Mouse (Mus musculus) MEL (cell line): ENCODE data around the gene Scel. TPM values are rescaled to one million over a fixed set of nuclear protein-coding genes. Genes with fewer than 3 reads are reported as not detected.

Source experiments
- DNase-seq: peaks from one replicate; pipeline ENCODE4 v3.0.0; 2011; ENCODE audit warnings: low read depth, low spot score
- H3K27ac ChIP-seq: 2 replicates; pipeline ENCODE4 v1.5.1; 2012; ENCODE audit warnings: low read depth, mild to moderate bottlenecking, control low read depth, low read length, moderate library complexity; ENCODE audit not compliant: control insufficient read depth
- H3K27me3 ChIP-seq, 2 experiments: fragments of 150-350 bp in 1 of 2; sonication (generic) in 1 of 2; 2 replicates each; pipeline ENCODE4 v1.6.1; 2012; ENCODE audit warnings: low read length in 2 of 2, mild to moderate bottlenecking in 2 of 2, improper control_type of control experiment in 1 of 2, moderate library complexity in 1 of 2; ENCODE audit not compliant: insufficient read depth in 2 of 2, control insufficient read depth in 1 of 2
- H3K36me3 ChIP-seq, 2 experiments: 2 replicates each; pipeline ENCODE4 v1.6.1; 2012 to 2014; ENCODE audit warnings: low read length in 2 of 2, improper control_type of control experiment in 1 of 2, inconsistent platforms in 1 of 2, mild to moderate bottlenecking in 1 of 2; ENCODE audit not compliant: insufficient read depth in 2 of 2, control insufficient read depth in 1 of 2
- H3K4me1 ChIP-seq, 2 experiments: fragments of 150-350 bp in 1 of 2; sonication (generic) in 1 of 2; 2 replicates each; pipeline ENCODE4 v1.6.1; 2012; ENCODE audit warnings: low read length in 2 of 2, improper control_type of control experiment in 1 of 2, mild to moderate bottlenecking in 1 of 2; ENCODE audit not compliant: insufficient read depth in 2 of 2, control insufficient read depth in 1 of 2
- H3K4me3 ChIP-seq, 2 experiments: fragments of 150-350 bp in 1 of 2; sonication (generic) in 1 of 2; 2 replicates each; pipeline ENCODE4 v1.5.1; 2012; ENCODE audit warnings: low read depth in 2 of 2, low read length in 2 of 2, mild to moderate bottlenecking in 2 of 2, moderate library complexity in 2 of 2, control low read depth in 1 of 2, improper control_type of control experiment in 1 of 2; ENCODE audit not compliant: control insufficient read depth in 1 of 2, insufficient read depth in 1 of 2
- H3K79me2 ChIP-seq: 2 replicates; pipeline ENCODE4 v1.6.1; 2012; ENCODE audit warnings: mild to moderate bottlenecking, low read length, moderate library complexity; ENCODE audit not compliant: control insufficient read depth, poor library complexity, insufficient read depth
- H3K9ac ChIP-seq: 2 replicates; pipeline ENCODE4 v1.6.1; 2012; ENCODE audit warnings: low read depth, mild to moderate bottlenecking, control low read depth, low read length, moderate library complexity; ENCODE audit not compliant: control insufficient read depth, poor library complexity, severe bottlenecking
- H3K9me3 ChIP-seq: fragments of 150-350 bp; sonication (generic); replicated peaks from 2 replicates; pipeline ENCODE4 v1.6.1; 2012; ENCODE audit warnings: mild to moderate bottlenecking, low read length, improper control_type of control experiment, moderate library complexity; ENCODE audit not compliant: insufficient read depth
- CHD1 ChIP-seq: IDR thresholded peaks from 2 replicates; pipeline ENCODE4 v1.6.1; 2012; ENCODE audit warnings: low read depth, mild to moderate bottlenecking, inconsistent platforms, low read length, improper control_type of control experiment
- E2F4 ChIP-seq: IDR thresholded peaks from 2 replicates; pipeline ENCODE4 v1.6.1; 2011; ENCODE audit warnings: low read depth, low read length, improper control_type of control experiment, borderline replicate concordance
- ETS1 ChIP-seq: IDR thresholded peaks from 2 replicates; pipeline ENCODE4 v1.6.1; 2012; ENCODE audit warnings: low read depth, mild to moderate bottlenecking, inconsistent platforms, low read length, improper control_type of control experiment, moderate library complexity
- GATA1 ChIP-seq: IDR thresholded peaks from 2 replicates; pipeline ENCODE4 v1.6.1; 2011; ENCODE audit warnings: low read depth, low read length, improper control_type of control experiment
- HCFC1 ChIP-seq: IDR thresholded peaks from 2 replicates; pipeline ENCODE4 v1.6.1; 2012; ENCODE audit warnings: low read depth, mild to moderate bottlenecking, inconsistent platforms, low read length, improper control_type of control experiment, moderate library complexity
- JUND ChIP-seq: IDR thresholded peaks from 2 replicates; pipeline ENCODE4 v1.6.1; 2011; ENCODE audit warnings: low read depth, mild to moderate bottlenecking, improper control_type of control experiment, low read length
- KAT2A ChIP-seq: conservative IDR thresholded peaks from 2 replicates; pipeline ENCODE4 v1.6.1; 2012; ENCODE audit warnings: low read depth, low read length, improper control_type of control experiment, inconsistent platforms
- MAFK ChIP-seq: IDR thresholded peaks from 2 replicates; pipeline ENCODE4 v1.6.1; 2011; ENCODE audit warnings: low read depth, mild to moderate bottlenecking, low read length, improper control_type of control experiment, borderline replicate concordance
- MAX ChIP-seq: IDR thresholded peaks from 2 replicates; pipeline ENCODE4 v1.6.1; 2011; ENCODE audit warnings: low read length, improper control_type of control experiment
- MAZ ChIP-seq: IDR thresholded peaks from 2 replicates; pipeline ENCODE4 v1.6.1; 2012; ENCODE audit warnings: low read depth, mild to moderate bottlenecking, inconsistent platforms, low read length, improper control_type of control experiment
- MEF2A ChIP-seq: IDR thresholded peaks from 2 replicates; pipeline ENCODE4 v1.6.1; 2014; ENCODE audit warnings: low read depth, mild to moderate bottlenecking, inconsistent platforms, low read length, improper control_type of control experiment; ENCODE audit not compliant: poor library complexity, insufficient replicate concordance, severe bottlenecking; ENCODE audit errors: extremely low read depth
- MYC ChIP-seq: IDR thresholded peaks from 2 replicates; pipeline ENCODE4 v1.6.1; 2011; ENCODE audit warnings: low read depth, mild to moderate bottlenecking, low read length, improper control_type of control experiment, moderate library complexity
- NRF1 ChIP-seq: IDR thresholded peaks from 2 replicates; pipeline ENCODE4 v1.6.1; 2014; ENCODE audit warnings: low read depth, mild to moderate bottlenecking, inconsistent platforms, low read length, improper control_type of control experiment, moderate library complexity; ENCODE audit not compliant: poor library complexity, insufficient read depth, severe bottlenecking
- POLR2A ChIP-seq, 2 experiments: IDR thresholded peaks; 2 replicates each; pipeline ENCODE4 v1.6.1; 2011 to 2012; ENCODE audit warnings: low read length in 2 of 2, mild to moderate bottlenecking in 2 of 2, control low read depth in 1 of 2, improper control_type of control experiment in 1 of 2, low read depth in 1 of 2, moderate library complexity in 1 of 2; ENCODE audit not compliant: control insufficient read depth in 1 of 2, insufficient read depth in 1 of 2, poor library complexity in 1 of 2
- RCOR1 ChIP-seq: IDR thresholded peaks from 2 replicates; pipeline ENCODE4 v1.6.1; 2012; ENCODE audit warnings: low read depth, mild to moderate bottlenecking, inconsistent platforms, low read length, improper control_type of control experiment
- SIN3A ChIP-seq: IDR thresholded peaks from 2 replicates; pipeline ENCODE4 v1.6.1; 2012; ENCODE audit warnings: low read length, improper control_type of control experiment, inconsistent platforms
- SMC3 ChIP-seq: IDR thresholded peaks from 2 replicates; pipeline ENCODE4 v1.6.1; 2011; ENCODE audit warnings: low read depth, low read length, improper control_type of control experiment
- TAL1 ChIP-seq: IDR thresholded peaks from 2 replicates; pipeline ENCODE4 v1.6.1; 2012; ENCODE audit warnings: mild to moderate bottlenecking, inconsistent platforms, low read length, moderate library complexity, mixed read lengths
- UBTF ChIP-seq: IDR thresholded peaks from 2 replicates; pipeline ENCODE4 v1.6.1; 2012; ENCODE audit warnings: low read depth, mild to moderate bottlenecking, inconsistent platforms, low read length, improper control_type of control experiment, moderate library complexity, borderline replicate concordance; ENCODE audit not compliant: insufficient read depth
- ZKSCAN1 ChIP-seq: IDR thresholded peaks from 2 replicates; pipeline ENCODE4 v1.6.1; 2012; ENCODE audit warnings: low read depth, mild to moderate bottlenecking, inconsistent platforms, low read length, improper control_type of control experiment, moderate library complexity
- ZMIZ1 ChIP-seq: IDR thresholded peaks from 2 replicates; pipeline ENCODE4 v1.6.1; 2012; ENCODE audit warnings: low read depth, mild to moderate bottlenecking, inconsistent platforms, low read length, improper control_type of control experiment, moderate library complexity
- ZNF384 ChIP-seq: IDR thresholded peaks from 2 replicates; pipeline ENCODE4 v1.6.1; 2012; ENCODE audit warnings: low read depth, mild to moderate bottlenecking, inconsistent platforms, low read length, improper control_type of control experiment
- polyA plus RNA-seq, 2 experiments: library from polyadenylated mRNA; stranded (reverse) in 1 of 2; unstranded in 1 of 2; fragments of >175 nt in 1 of 2; fragments of >200 nt in 1 of 2; gene quantifications; 2 replicates each; pipeline versions ENCODE4 v1.2.1 to v1.2.4; 2012; ENCODE audit warnings: low replicate concordance in 2 of 2, low read depth in 1 of 2; ENCODE audit not compliant: insufficient read length in 2 of 2, insufficient read depth in 1 of 2, missing spikeins in 1 of 2
- total RNA-seq: library from RNA; depleted of rRNA; stranded (reverse); fragments of 300-350 nt; gene quantifications from 2 replicates; pipeline ENCODE4 v1.2.3, GENCODE M21; 2012

Gene Scel
- total and polyA plus RNA-seq, 3 experiments, result not detected

GRCm38 (mm10) chr14:103477281-103477680 is 35.9 kb upstream of the Scel start:
- Histone ChIP-seq H3K79me2 (no peaks in the 10 kb centered on the region), H3K9me3 (no peaks in the 10 kb centered on the region), H3K4me1 (peaks cover 8 to 20% of the 10 kb centered on the region in 2 experiments), H3K27me3 (no peaks in the 10 kb centered on the region), H3K4me3 (no peak overlapping the region; a peak in 1 of 4 replicates), H3K9ac (no peak overlapping the region), H3K27ac (no peak overlapping the region), H3K36me3 (peaks cover 0 to 8% of the 10 kb centered on the region in 2 experiments; a peak in 2 of 4 replicates)
- TF ChIP-seq CHD1 (no peak), ZNF384 (peak; percentile 82)
- DNase-seq, result peak; percentile 28

GRCm38 (mm10) chr14:103477959-103478358 is 35.2 kb upstream of the Scel start:
- DNase-seq, result peak; percentile 28
- Histone ChIP-seq H3K27me3 (no peaks in the 10 kb centered on the region), H3K36me3 (peaks cover 0 to 8% of the 10 kb centered on the region in 2 experiments; a peak in 2 of 4 replicates), H3K4me1 (peaks cover 8 to 20% of the 10 kb centered on the region in 2 experiments), H3K4me3 (no peak overlapping the region), H3K79me2 (no peaks in the 10 kb centered on the region), H3K9me3 (no peaks in the 10 kb centered on the region), H3K9ac (no peak overlapping the region), H3K27ac (no peak overlapping the region)
- TF ChIP-seq MAX (no peak), MAFK (no peak), POLR2A (IDR thresholded peaks at IDR 0.05; ENCODE audit: control insufficient read depth in 1 of 2, insufficient read depth in 1 of 2, low read depth in 1 of 2, low read length in 2 of 2, poor library complexity in 1 of 2) (no peak), HCFC1 (no peak), MAZ (no peak), ZMIZ1 (no peak), SIN3A (no peak), NRF1 (no peak), ZKSCAN1 (no peak)

GRCm38 (mm10) chr14:103479446-103479845 is 33.7 kb upstream of the Scel start:
- Histone ChIP-seq H3K9me3 (no peaks in the 10 kb centered on the region), H3K27ac (no peak overlapping the region), H3K4me3 (no peak overlapping the region), H3K79me2 (no peaks in the 10 kb centered on the region), H3K27me3 (no peaks in the 10 kb centered on the region; a peak in 1 of 4 replicates), H3K36me3 (peaks cover 0 to 8% of the 10 kb centered on the region in 2 experiments; a peak in 2 of 4 replicates), H3K4me1 (peaks cover 8 to 20% of the 10 kb centered on the region in 2 experiments), H3K9ac (no peak overlapping the region)
- DNase-seq, result no peak
- no peak for TF ChIP-seq JUND
- no peak for TF ChIP-seq POLR2A (IDR thresholded peaks at IDR 0.05; ENCODE audit: control insufficient read depth in 1 of 2, insufficient read depth in 1 of 2, low read depth in 1 of 2, low read length in 2 of 2, poor library complexity in 1 of 2)
- no peak for TF ChIP-seq E2F4
- no peak for TF ChIP-seq CHD1
- no peak for TF ChIP-seq NRF1
- TF ChIP-seq ZKSCAN1, result no peak
- TF ChIP-seq SIN3A, result no peak
- TF ChIP-seq UBTF, result no peak
- TF ChIP-seq KAT2A, result no peak
- no peak for TF ChIP-seq MAZ
- TF ChIP-seq ZMIZ1, result no peak
- TF ChIP-seq RCOR1, result no peak
- TF ChIP-seq ETS1, result no peak
- TF ChIP-seq MYC, result no peak
- no peak for TF ChIP-seq TAL1
- TF ChIP-seq SMC3, result no peak
- TF ChIP-seq MEF2A, result no peak
- TF ChIP-seq GATA1, result no peak
